Mouse (Mus musculus): Measurements from ENCODE around the gene 3110009E18Rik.

3110009E18Rik gene

DNA sequence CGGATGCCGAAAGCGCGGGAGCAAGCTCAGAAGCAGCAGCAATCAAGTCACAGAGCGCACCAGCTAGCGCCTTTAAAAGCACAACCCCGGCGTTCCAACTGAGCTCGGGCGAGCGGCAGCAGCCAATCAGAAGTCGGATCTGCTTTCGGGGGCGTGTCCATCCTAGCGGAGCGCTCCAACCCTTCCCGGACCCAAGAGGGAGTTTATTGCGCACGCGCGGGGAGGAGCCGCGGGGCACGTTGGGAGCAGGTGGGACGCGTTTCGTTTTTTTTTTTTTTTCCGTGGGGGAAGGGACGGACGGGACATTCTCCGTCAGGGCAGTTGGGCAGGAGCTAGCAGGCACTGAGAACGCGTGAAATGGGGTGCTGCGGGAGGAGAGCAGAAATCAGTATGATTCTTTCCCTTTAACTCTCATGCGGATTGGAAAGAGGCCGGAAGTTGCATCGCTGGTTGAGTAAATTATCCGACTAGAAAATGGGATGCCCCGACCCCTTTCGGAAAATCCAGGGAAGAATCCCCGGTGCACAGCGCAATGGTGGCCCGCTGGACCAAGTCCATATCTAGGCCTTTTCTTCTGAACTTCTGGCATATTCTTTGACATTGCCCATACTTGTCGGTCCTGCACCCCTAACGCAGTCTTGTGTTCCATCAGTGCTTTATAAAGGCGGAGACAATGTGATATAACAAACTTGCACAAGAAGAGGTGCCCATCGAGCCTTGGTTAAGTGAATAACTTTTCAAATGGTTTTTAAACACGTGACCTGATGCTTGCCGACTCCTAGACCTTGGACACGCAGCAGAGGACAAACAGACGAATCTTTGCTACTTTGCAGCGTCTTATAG is at the start of gene 3110009E18Rik, which contains the start of gene Dbi:
TSS of gene 3110009E18Rik (plus strand) at position 219 of the 843 bp plus-strand sequence.
TSS of gene Dbi (minus strand) at position 110 of the 843 bp plus-strand sequence.
- peak; percentile 95 to 96 for DNase-seq (ENCODE audit: low spot score in 2 of 2)

- DNase-seq (ENCODE audit: low spot score in 2 of 2), result no peak
These were observed 48.1 kb upstream of the 3110009E18Rik start for GRCm38 (mm10) chr1:120072900-120073299.

GRCm38 (mm10) chr1:120073519-120074306 is 47.3 kb upstream of the 3110009E18Rik start, which contains the start of gene Tmem37:
TSS of gene Tmem37 (minus strand) at chr1:120074074.
- no peak for DNase-seq (ENCODE audit: low spot score in 2 of 2)

GRCm38 (mm10) chr1:120074307-120074702 is 46.7 kb upstream of the 3110009E18Rik start:
- no peak for DNase-seq (ENCODE audit: low spot score in 2 of 2)

DNA sequence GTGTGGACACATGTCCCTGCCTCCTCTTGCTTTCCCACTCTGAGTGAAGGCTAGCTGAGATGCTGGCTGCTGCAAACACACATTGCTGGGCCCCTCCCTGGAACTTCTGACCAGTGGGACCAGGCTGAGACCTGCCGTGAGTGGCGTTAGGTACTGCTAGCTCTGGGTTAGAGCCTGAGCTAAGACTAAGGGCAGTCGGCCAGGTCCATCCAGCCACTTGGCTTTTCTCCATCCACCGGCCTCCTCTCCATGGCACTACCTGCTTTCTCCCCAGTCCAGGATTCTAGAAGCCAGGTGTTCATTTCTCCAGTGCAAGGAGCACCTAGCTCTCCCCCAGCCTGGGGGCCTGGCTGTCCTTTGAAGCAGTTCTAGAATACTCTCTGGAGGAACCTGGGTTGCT is 46.1 kb upstream of the 3110009E18Rik start:
- no peak for DNase-seq (ENCODE audit: low spot score in 2 of 2)

DNA sequence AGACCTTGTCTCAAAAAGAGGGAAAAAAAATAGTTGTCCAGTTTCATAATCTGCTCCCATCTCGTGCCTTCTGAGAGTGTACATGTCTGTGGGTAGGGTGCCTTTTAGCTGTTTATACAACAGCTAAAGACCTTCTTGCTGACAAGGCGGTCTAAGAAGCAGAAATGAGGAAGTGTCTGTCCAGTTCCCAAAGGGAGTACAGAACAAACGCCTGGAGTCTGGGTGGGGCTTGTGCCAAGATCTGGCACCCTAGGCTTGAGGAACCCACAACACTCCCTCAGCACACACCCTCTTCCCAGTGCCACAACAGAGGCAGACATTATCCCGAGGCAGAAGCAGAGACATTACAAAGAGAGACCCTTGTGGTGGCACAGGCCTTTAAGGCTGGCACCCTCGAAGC is 45.5 kb upstream of the 3110009E18Rik start:
- no peak for DNase-seq (ENCODE audit: low spot score in 2 of 2)

DNA sequence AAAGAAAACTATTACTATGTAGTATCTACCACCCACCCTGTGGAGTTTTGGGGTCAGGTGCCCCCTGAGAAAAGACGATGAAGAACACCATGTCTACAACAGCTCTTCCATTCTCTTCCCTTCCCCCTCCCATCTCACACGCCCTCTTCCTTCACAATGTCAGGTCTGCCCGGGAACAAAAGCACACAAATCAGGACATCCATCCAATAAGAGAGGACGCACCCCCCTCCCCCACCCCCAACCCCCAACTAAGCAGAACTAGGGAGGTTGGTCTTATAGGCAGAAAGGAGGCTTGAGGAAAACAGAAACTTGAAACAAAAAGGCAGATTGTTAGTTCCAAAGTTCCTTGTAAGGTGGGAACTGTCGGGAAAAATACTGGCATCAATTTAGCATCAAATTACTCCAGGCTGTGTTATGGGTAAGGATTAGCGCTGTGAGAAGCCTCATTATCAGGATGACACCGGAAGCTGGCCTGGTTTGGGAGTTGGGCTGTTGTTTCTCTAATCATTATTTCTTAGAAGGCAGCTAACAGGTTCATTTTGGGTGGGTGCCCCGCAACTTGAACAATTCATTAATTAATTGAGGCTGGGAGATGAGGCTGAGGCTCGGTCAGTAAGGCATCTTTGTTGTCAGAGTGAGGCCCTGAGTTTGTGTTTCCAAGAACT is 43.1 kb upstream of the 3110009E18Rik start:
- no peak for DNase-seq (ENCODE audit: low spot score in 2 of 2)

- no peak for DNase-seq (ENCODE audit: low spot score in 2 of 2)
These were observed 40.4 kb upstream of the 3110009E18Rik start for GRCm38 (mm10) chr1:120080632-120081031.

- DNase-seq (ENCODE audit: low spot score in 2 of 2), result no peak
These were observed 37.9 kb upstream of the 3110009E18Rik start for GRCm38 (mm10) chr1:120082957-120083585.

DNA sequence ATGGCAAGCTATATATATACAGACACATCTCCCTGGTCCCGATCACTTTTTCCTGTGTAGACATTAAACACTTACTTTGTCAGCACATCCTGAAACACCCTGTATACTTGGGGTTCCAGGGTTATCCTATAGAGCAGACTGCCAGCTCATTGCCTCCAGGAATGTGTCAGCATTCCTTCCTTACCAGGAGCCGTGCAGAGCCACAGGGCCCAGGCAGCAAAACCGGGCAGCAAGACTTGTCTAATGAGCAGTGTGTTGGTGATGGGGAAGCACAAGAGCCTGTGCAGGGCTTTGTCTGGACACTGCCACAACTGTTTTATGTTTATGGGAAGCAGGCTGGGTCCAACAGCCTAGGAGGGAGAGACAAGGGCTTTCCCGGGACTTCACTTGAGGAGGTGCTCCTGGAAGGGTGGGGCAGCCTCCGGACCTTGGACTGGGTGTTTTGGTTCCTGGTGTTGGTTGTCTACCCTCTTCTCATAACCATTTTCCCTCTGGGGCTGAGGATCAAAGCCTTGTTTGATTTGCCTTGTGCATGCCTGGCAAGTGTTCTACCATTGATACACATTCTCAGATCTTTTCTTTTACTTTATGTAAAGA is 37.0 kb upstream of the 3110009E18Rik start:
- no peak for DNase-seq (ENCODE audit: low spot score in 2 of 2)

DNA sequence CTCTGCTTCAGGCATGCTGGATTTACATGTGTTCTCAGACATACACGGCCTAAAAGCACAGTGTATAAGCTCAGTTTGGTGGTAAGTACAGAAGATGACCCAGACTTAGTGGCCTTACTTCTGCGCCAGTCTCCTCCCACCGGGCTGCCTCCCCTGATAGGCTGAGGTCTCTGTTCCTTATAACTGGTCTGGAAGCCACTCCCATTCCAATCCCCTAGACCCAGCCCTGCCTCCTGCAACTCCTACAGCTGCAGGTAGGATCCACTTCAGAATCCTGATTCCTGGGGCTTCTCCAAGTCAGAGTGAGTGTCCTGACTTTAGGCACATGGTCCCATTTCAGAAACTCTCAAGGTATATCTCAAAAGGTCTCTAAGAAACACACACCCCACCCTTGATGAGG is 35.3 kb upstream of the 3110009E18Rik start:
- DNase-seq (ENCODE audit: low spot score in 2 of 2), result no peak

DNA sequence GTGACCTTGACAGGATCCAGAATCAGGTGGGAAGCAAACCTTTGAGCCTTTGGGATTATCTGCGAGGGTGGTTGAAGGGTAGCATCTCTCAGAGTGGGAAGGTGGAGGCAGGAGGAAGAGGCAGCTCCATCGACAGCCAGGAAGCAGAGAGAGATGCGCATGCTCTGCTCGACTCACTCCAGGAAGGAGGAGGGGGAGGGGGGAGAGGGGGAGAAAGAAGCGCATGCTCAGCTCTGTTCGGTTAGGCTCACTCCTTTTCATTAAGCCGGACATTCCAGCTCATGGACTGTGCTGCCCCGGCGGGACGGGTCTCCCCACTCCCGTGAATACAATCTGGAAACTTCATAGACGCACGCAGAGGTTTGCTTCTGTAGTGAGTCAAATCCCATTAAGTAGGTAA is 34.3 kb upstream of the 3110009E18Rik start:
- DNase-seq (ENCODE audit: low spot score in 2 of 2), result no peak

DNA sequence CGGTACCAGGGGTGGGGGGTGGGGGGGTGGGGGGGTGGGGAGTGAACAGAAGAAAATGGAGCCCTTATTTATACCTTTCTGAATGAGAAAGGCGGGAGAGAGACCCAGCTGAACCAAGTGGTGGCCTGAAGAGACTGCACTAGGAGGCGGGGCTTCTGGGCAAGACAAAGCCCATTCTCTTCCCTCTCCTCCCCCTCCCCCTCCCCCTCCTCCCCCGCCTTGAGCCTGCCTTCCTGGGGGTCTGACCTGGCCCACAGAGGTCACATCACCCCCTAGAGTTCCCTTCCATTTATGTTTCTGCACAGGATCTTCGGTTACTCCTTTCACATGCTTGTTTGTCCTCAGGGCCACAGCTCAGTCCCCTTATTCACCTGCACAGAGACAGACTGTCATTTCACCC is 31.8 kb upstream of the 3110009E18Rik start:
- no peak for DNase-seq (ENCODE audit: low spot score in 2 of 2)

DNA sequence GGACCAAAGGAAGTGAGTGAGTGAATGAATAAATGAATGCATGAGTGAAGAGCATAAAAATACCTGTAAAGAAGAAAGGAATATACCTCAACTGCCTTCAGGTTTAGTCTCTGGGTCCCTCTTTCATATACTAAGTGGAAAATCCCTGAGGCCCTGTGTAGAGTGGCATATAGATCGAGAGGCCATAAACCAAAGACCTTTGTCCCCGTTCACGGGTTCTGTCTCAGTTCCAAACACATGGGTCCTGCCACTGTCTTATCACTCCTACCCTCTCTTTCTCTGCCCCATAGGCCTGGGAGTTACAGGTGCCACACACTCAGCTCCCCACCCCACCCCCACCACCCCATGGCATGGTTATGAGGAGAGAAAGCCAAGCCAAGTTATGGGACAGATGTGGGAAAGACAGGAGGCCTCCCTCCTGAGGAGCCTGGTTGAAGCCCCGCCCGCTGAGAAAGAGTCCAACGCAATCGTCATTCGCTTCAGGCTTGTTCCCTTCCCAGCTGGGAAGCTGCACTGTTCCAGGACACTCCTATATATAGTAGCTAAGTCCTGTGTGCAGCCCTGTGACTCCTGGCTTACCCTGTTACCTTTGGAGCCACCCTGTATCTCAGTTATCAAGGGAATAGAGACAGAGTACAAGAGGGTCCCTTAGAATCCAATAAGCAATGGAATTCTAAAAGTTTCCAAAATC is 30.0 kb upstream of the 3110009E18Rik start:
- DNase-seq (ENCODE audit: low spot score in 2 of 2), result no peak

- peak; percentile 59 to 81 for DNase-seq (ENCODE audit: low spot score in 2 of 2)
These were observed 27.4 kb upstream of the 3110009E18Rik start for GRCm38 (mm10) chr1:120093482-120094134.

- DNase-seq (ENCODE audit: low spot score in 2 of 2), result no peak
These were observed 26.1 kb upstream of the 3110009E18Rik start for GRCm38 (mm10) chr1:120094920-120095319.

- DNase-seq (ENCODE audit: low spot score in 2 of 2), result peak; percentile 14 to 49
These were observed 22.7 kb upstream of the 3110009E18Rik start for GRCm38 (mm10) chr1:120098327-120098726.

GRCm38 (mm10) chr1:120099483-120099882 is 21.5 kb upstream of the 3110009E18Rik start:
- no peak for DNase-seq (ENCODE audit: low spot score in 2 of 2)

DNA sequence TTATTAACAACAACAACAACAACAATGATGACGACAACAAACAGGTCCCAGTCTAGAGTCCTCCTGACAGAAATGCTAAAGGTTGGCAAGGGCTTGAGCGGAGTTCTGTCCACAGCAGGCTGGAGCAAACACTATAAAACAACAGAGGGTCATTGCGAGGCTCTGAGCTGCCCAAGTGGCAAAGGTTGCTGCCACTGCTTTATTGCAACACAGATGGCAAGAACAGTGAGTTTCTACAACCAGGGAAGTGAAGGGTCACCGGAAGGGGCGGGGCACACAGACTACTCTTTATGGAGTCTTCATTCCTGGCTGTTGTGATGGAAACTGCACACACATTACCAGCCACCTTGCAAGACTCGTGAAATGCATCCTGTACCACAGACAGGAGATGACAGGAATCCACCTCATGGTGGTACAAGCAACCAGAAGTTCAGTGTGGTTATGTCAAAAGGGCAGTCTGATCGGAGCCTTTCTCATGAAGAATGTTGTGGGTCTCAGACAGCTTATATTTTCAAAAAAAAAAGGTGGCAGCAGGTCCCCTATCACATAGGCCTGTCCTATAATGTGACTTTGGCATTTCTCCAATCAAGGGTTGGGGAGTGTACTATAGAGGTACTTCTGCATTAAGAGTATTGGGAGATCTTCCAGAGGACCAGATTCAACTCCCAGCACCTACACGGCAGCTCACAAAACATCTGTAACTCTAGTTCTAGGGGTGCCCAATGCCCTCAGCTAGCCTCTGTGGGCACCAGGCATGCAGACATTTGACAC is 20.3 kb upstream of the 3110009E18Rik start:
- DNase-seq (ENCODE audit: low spot score in 2 of 2), result no peak
